Mouse (Mus musculus) heart, embryonic 12.5 days (tissue): ENCODE measurements around the gene 1700010B08Rik. TPM values are rescaled to one million over a fixed set of nuclear protein-coding genes. Genes with fewer than 3 reads are reported as not detected.

Experiments used
- microRNA-seq: library from miRNA; unstranded; fragments of <30 nt; microRNA quantifications from one replicate; pipeline ENCODE4, GENCODE M21; 2017
- polyA plus RNA-seq: library from polyadenylated mRNA; unstranded; fragments of >200 nt; fragmentation: Nextera tagmentation; extraction: Ambion mirVana; gene quantifications from 2 replicates; pipeline ENCODE4 v1.2.1, GENCODE M21; 2016

The 1700010B08Rik gene
- polyA plus RNA-seq, 1 experiment from 2014 or later = not detected

Small RNA genes within 50 kb of the gene (microRNA-seq; reads per million reads assigned to microRNA genes)
- gene Mir6340 = not detected

Other genes starting within 250 kb of the 1700010B08Rik start
- not detected in 2 replicates for gene 1700021F07Rik, start 196.8 kb upstream of the 1700010B08Rik start, polyA plus RNA-seq
- not detected in 2 replicates for gene Ankrd60, start 141.1 kb upstream of the 1700010B08Rik start, polyA plus RNA-seq
- 39.3 and 39.5 TPM in 2 replicates for gene Rab22a, start 59.7 kb upstream of the 1700010B08Rik start, polyA plus RNA-seq
- 10.0 and 10.1 TPM in 2 replicates for gene Vapb, start 18.1 kb downstream of the 1700010B08Rik start, polyA plus RNA-seq